Mouse (Mus musculus) ES-E14 (cell line): ENCODE results near the gene Adamtsl5. TPM values are rescaled to one million over a fixed set of nuclear protein-coding genes. Genes with fewer than 3 reads are reported as not detected.

Experiments
- DNase-seq: peaks from one replicate; pipeline ENCODE4 v3.0.0-alpha.2; 2013; ENCODE audit warnings: low read depth, low spot score
- H3K27ac ChIP-seq: 2 replicates; pipeline ENCODE4 v1.5.1; 2012; ENCODE audit warnings: low read depth, mild to moderate bottlenecking, low read length, moderate library complexity, mixed read lengths; ENCODE audit not compliant: poor library complexity, insufficient read depth, severe bottlenecking
- H3K36me3 ChIP-seq: 2 replicates; pipeline ENCODE4 v1.6.1; 2012; ENCODE audit warnings: mild to moderate bottlenecking, low read length, moderate library complexity, mixed read lengths; ENCODE audit not compliant: control insufficient read depth, poor library complexity, insufficient read depth, severe bottlenecking
- H3K4me1 ChIP-seq, 2 experiments: fragments of 150-350 bp in 1 of 2; sonication (generic) in 1 of 2; 2 replicates each; pipeline ENCODE4 v1.6.1; 2012; ENCODE audit warnings: low read length in 2 of 2, mild to moderate bottlenecking in 1 of 2, mixed read lengths in 1 of 2; ENCODE audit not compliant: control insufficient read depth in 2 of 2, insufficient read depth in 2 of 2, poor library complexity in 1 of 2
- H3K4me3 ChIP-seq, 2 experiments: fragments of 150-350 bp in 1 of 2; sonication (generic) in 1 of 2; 2 replicates each; pipeline ENCODE4 v1.5.1; 2012; ENCODE audit warnings: low read length in 2 of 2, low read depth in 1 of 2, mild to moderate bottlenecking in 1 of 2, mixed read lengths in 1 of 2; ENCODE audit not compliant: insufficient read depth in 1 of 2, poor library complexity in 1 of 2, severe bottlenecking in 1 of 2
- H3K9ac ChIP-seq: 2 replicates; pipeline ENCODE4 v1.6.1; 2012; ENCODE audit warnings: low read depth, mild to moderate bottlenecking, low read length, mixed read lengths; ENCODE audit not compliant: poor library complexity, insufficient read depth, severe bottlenecking
- H3K9me3 ChIP-seq: fragments of 150-350 bp; sonication (generic); 2 replicates; pipeline ENCODE4 v1.6.1; 2012; ENCODE audit warnings: low read depth, mild to moderate bottlenecking, low read length; ENCODE audit not compliant: control insufficient read depth, insufficient read depth
- CHD2 ChIP-seq: IDR thresholded peaks from 2 replicates; pipeline ENCODE4 v1.6.1; 2014; ENCODE audit warnings: mild to moderate bottlenecking, low read depth, low read length, inconsistent platforms
- HCFC1 ChIP-seq: IDR thresholded peaks from 2 replicates; pipeline ENCODE4 v1.6.1; 2012; ENCODE audit warnings: low read length, inconsistent platforms, borderline replicate concordance; ENCODE audit not compliant: insufficient read depth
- MAFK ChIP-seq: IDR thresholded peaks from 2 replicates; pipeline ENCODE4 v1.6.1; 2014; ENCODE audit warnings: mild to moderate bottlenecking, low read depth, low read length, inconsistent platforms; ENCODE audit not compliant: insufficient read depth
- ZC3H11A ChIP-seq: IDR thresholded peaks from 2 replicates; pipeline ENCODE4 v1.6.1; 2012; ENCODE audit warnings: low read depth, mild to moderate bottlenecking, inconsistent platforms, low read length, borderline replicate concordance
- ZNF384 ChIP-seq: IDR thresholded peaks from 2 replicates; pipeline ENCODE4 v1.6.1; 2012; ENCODE audit warnings: low read depth, low read length, inconsistent platforms
- in situ Hi-C, 2 experiments: fragments of 600-800 bp; cut with MboI; formaldehyde crosslinking; loops; one replicate each; pipeline ENCODE4 v1.15.1; 2025; ENCODE audit warnings: low sequenced_read_pairs in 2 of 2, inconsistent platforms in 1 of 2; ENCODE audit not compliant: unreplicated experiment in 2 of 2
- total RNA-seq: library from RNA; depleted of rRNA; stranded (reverse); fragments of 300-350 nt; gene quantifications from 2 replicates; pipeline ENCODE4 v1.2.3, GENCODE M21; 2012

Gene Adamtsl5
- total RNA-seq, 1 experiment = 2.4 TPM

DNA sequence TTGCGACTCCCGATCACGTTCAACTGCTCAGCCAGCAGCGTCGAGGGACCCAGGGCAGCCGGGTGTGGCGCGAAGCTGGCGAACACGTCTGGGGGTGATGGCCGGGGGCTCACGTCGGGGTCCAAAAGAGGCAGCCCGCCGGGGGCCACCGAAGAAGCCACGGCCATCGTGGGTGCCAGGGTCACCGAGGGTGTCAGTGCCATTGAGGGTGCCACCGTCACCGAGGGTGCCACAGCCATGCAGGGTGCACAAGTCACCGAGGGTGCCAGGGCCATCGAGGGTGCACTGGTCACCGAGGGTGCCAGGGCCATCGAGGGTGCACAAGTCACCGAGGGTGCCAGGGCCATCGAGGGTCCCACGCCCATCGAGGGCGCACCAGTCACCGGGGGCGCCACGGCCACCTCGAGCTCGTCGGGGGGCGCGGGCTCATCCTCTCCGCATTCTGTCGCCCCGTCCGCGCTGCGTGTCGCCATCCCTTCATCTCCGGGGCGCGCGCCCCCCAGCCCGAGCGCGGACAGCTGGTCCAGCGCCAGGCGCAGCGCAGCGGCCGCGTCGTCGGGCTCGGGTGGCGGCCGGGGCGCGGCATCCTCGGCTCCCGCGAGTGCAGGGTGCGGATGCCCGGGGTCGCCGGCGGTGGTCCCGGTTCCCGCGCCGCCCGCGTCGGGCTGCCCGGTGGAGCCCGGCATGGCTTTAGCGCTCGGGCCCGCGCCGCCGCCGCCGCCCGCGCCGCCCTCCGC, 38.7 kb upstream of the Adamtsl5 start:
- no peak for DNase-seq
- Histone ChIP-seq H3K9me3 (no peaks in the 10 kb centered on the region), H3K27ac (no peak overlapping the region), H3K36me3 (peaks cover 18% of the 10 kb centered on the region), H3K9ac (peak overlapping the region; percentile 72), H3K4me3 (peak overlapping the region; percentile 79 to 83), H3K4me1 (peaks cover 5 to 36% of the 10 kb centered on the region in 2 experiments; a peak in 2 of 4 replicates)
- in situ Hi-C loops = no loop called here
- TF ChIP-seq ZNF384 (no peak), CHD2 (no peak), MAFK (no peak), ZC3H11A (no peak), HCFC1 (no peak)

- peak overlapping the region; percentile 79 to 83 for H3K4me3 ChIP-seq
- no peak for TF ChIP-seq CHD2
- no peak for TF ChIP-seq HCFC1
- TF ChIP-seq ZC3H11A = no peak
- no peak for TF ChIP-seq ZNF384
- in situ Hi-C loops = no loop called here
- peaks cover 17% of the 10 kb centered on the region for H3K36me3 ChIP-seq
- no peak for DNase-seq
- H3K9ac ChIP-seq = peak overlapping the region; percentile 72
- no peaks in the 10 kb centered on the region for H3K9me3 ChIP-seq
- no peak overlapping the region for H3K27ac ChIP-seq
- H3K4me1 ChIP-seq = peaks cover 5 to 37% of the 10 kb centered on the region in 2 experiments; a peak in 2 of 4 replicates
Observed at GRCm38 (mm10) chr10:80385811-80386734, 37.9 kb upstream of the Adamtsl5 start.

DNA sequence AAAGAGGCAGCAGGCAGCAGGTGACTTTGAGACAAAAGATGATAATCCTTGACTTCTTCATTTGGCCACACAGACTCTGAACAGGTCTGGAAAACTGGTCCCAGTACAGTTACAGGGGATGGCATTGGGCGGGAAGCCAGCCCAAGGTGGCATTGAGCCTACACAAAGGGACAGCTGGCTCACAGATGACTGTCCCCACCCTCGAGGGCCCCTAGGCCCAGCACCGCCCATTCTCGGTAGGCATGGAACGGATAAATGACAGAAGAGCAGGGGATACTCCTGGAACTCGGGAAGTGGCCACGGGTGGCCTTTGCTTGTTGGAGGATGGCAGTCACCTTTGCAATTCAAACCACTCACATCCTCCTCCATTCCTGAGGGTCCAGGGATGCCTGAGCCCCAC, 37.1 kb upstream of the Adamtsl5 start:
- DNase-seq = no peak
- no peak for TF ChIP-seq CHD2
- TF ChIP-seq HCFC1 = no peak
- TF ChIP-seq ZC3H11A = no peak
- TF ChIP-seq MAFK = no peak
- Histone ChIP-seq H3K4me3 (no peak overlapping the region; a peak in 1 of 4 replicates), H3K4me1 (peaks cover 5 to 38% of the 10 kb centered on the region in 2 experiments; a peak in 2 of 4 replicates), H3K27ac (no peak overlapping the region), H3K9me3 (no peaks in the 10 kb centered on the region), H3K36me3 (peaks cover 18% of the 10 kb centered on the region; the same call in 1 of the 2 replicates), H3K9ac (no peak overlapping the region)
- in situ Hi-C loops = no loop called here

DNA sequence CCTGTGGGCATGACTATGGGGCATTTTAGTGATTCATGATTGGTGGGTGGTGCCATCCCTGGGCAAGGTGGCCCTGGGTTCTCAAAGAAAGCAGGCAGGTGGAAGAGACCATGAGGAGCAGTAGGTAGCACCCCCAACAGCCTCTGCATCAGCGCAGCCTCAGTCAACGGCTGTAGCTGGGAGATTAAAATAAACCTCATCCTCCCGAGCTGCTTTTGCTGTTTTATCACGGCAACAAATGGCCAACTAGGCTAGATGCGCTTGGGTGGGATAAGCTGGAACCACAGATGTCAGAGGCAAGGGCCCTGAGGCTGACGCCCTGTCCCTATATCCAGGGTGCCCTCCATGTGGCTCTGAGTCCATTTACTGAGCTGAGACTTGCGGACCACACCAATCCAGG, 36.5 kb upstream of the Adamtsl5 start:
- in situ Hi-C loops = no loop called here
- Histone ChIP-seq H3K36me3 (peaks cover 20% of the 10 kb centered on the region; the same call in 1 of the 2 replicates), H3K27ac (no peak overlapping the region), H3K9ac (no peak overlapping the region), H3K4me1 (peaks cover 5 to 38% of the 10 kb centered on the region in 2 experiments; a peak in 2 of 4 replicates), H3K4me3 (no peak overlapping the region), H3K9me3 (no peaks in the 10 kb centered on the region)
- DNase-seq = no peak
- TF ChIP-seq CHD2 = no peak
- TF ChIP-seq MAFK = no peak
- TF ChIP-seq HCFC1 = no peak
- TF ChIP-seq ZNF384 = no peak
- no peak for TF ChIP-seq ZC3H11A
